Mouse (Mus musculus) forebrain, embryonic 16.5 days (tissue): ENCODE data around the gene Ccdc163. TPM values are rescaled to one million over a fixed set of nuclear protein-coding genes. Genes with fewer than 3 reads are reported as not detected.
A peak's percentile ranks its signal among the peaks of the same experiment; 100 is the strongest.

Source experiments
- ATAC-seq: fragments of 200-750 bp; cut with Nextera tagmentation; 2 replicates; pipeline ENCODE4 v1.8.0; 2017; ENCODE audit warnings: mild to moderate bottlenecking, moderate library complexity
- H3K27ac ChIP-seq: fragments of 300-500 bp; sonication (generic); 2 replicates; pipeline ENCODE4 v1.5.1; 2014; ENCODE audit warnings: low read length, control low read depth
- H3K27me3 ChIP-seq: fragments of 300-500 bp; sonication (generic); replicated peaks from 2 replicates; pipeline ENCODE4 v1.6.1; 2014; ENCODE audit warnings: low read length; ENCODE audit not compliant: control insufficient read depth, insufficient read depth
- H3K36me3 ChIP-seq: fragments of 300-500 bp; sonication (generic); 2 replicates; pipeline ENCODE4 v1.6.1; 2014; ENCODE audit not compliant: control insufficient read depth, insufficient read depth
- H3K4me1 ChIP-seq: fragments of 300-500 bp; sonication (generic); replicated peaks from 2 replicates; pipeline ENCODE4 v1.6.1; 2014; ENCODE audit warnings: low read length; ENCODE audit not compliant: control insufficient read depth, insufficient read depth
- H3K4me2 ChIP-seq: fragments of 300-500 bp; sonication (generic); 2 replicates; pipeline ENCODE4 v1.6.1; 2014; ENCODE audit warnings: mild to moderate bottlenecking, low read length, control low read depth
- H3K4me3 ChIP-seq: fragments of 300-500 bp; sonication (generic); replicated peaks from 2 replicates; pipeline ENCODE4 v1.5.1; 2014; ENCODE audit warnings: mild to moderate bottlenecking, low read length, control low read depth
- H3K9ac ChIP-seq: fragments of 300-500 bp; sonication (generic); replicated peaks from 2 replicates; pipeline ENCODE4 v1.6.1; 2014; ENCODE audit warnings: low read depth, low read length, control low read depth
- H3K9me3 ChIP-seq: fragments of 300-500 bp; sonication (generic); 2 replicates; pipeline ENCODE4 v1.6.1; 2016; ENCODE audit warnings: low read length; ENCODE audit not compliant: control insufficient read depth
- WGBS: fragments of 180-500 bp; shearing (Covaris S2); extraction: QIAGEN DNeasy Blood & Tissue Kit; methylation state at CpG from one replicate; pipeline ENCODE4 v1.1.7; 2014; 5-methylcytosine and 5-hydroxymethylcytosine counted together
- polyA plus RNA-seq: library from polyadenylated mRNA; unstranded; fragments of >200 nt; fragmentation: Nextera tagmentation; extraction: Ambion mirVana; gene quantifications from 2 replicates; pipeline ENCODE4 v1.2.1, GENCODE M21; 2015

The Ccdc163 gene
- polyA plus RNA-seq, 1 experiment from 2014 or later: 14.8 TPM

- no peaks in the 10 kb centered on the region for H3K36me3 ChIP-seq
- WGBS: 50% methylated on average over 2 of the region's 2 CpGs
Measured at GRCm38 (mm10) chr4:116781366-116781765, 73.1 kb downstream of the Ccdc163 start.

GRCm38 (mm10) chr4:116782171-116782570 is 73.9 kb downstream of the Ccdc163 start:
- Histone ChIP-seq H3K4me2 (no peak overlapping the region), H3K9ac (no peak overlapping the region), H3K9me3 (no peaks in the 10 kb centered on the region), H3K4me1 (no peaks in the 10 kb centered on the region), H3K4me3 (no peak overlapping the region), H3K27ac (no peak overlapping the region), H3K27me3 (no peaks in the 10 kb centered on the region), H3K36me3 (no peaks in the 10 kb centered on the region)
- no peak for ATAC-seq
- WGBS: 9% methylated on average over 8 of the region's 8 CpGs

More at GRCm38 (mm10) chr4:116781366-116781765, 73.1 kb downstream of the Ccdc163 start:
- H3K4me1 ChIP-seq: no peaks in the 10 kb centered on the region
- H3K27ac ChIP-seq: no peak overlapping the region
- H3K9me3 ChIP-seq: no peaks in the 10 kb centered on the region
- H3K27me3 ChIP-seq: no peaks in the 10 kb centered on the region
- no peak overlapping the region for H3K4me3 ChIP-seq
- no peak overlapping the region for H3K4me2 ChIP-seq
- no peak overlapping the region for H3K9ac ChIP-seq
- ATAC-seq: no peak

GRCm38 (mm10) chr4:116786587-116786986 is 78.3 kb downstream of the Ccdc163 start:
- H3K9ac ChIP-seq: no peak overlapping the region
- no peak for ATAC-seq
- no peak overlapping the region for H3K4me2 ChIP-seq
- H3K36me3 ChIP-seq: no peaks in the 10 kb centered on the region
- H3K27me3 ChIP-seq: no peaks in the 10 kb centered on the region
- H3K27ac ChIP-seq: no peak overlapping the region
- no peaks in the 10 kb centered on the region for H3K4me1 ChIP-seq
- WGBS: 93% methylated on average over 1 of the region's 1 CpGs
- H3K4me3 ChIP-seq: no peak overlapping the region
- no peaks in the 10 kb centered on the region for H3K9me3 ChIP-seq

GRCm38 (mm10) chr4:116787985-116788760 is 79.9 kb downstream of the Ccdc163 start:
- no peaks in the 10 kb centered on the region for H3K36me3 ChIP-seq

GRCm38 (mm10) chr4:116788956-116789355 is 80.6 kb downstream of the Ccdc163 start:
- peak; percentile 62; the same call in 1 of the 2 replicates for ATAC-seq
- WGBS: 6% methylated on average over 3 of the region's 3 CpGs
- Histone ChIP-seq H3K9ac (no peak overlapping the region), H3K9me3 (no peaks in the 10 kb centered on the region), H3K4me1 (no peaks in the 10 kb centered on the region), H3K27me3 (no peaks in the 10 kb centered on the region), H3K4me3 (no peak overlapping the region), H3K4me2 (no peak overlapping the region), H3K36me3 (no peaks in the 10 kb centered on the region), H3K27ac (no peak overlapping the region)

More at GRCm38 (mm10) chr4:116787985-116788760, 79.9 kb downstream of the Ccdc163 start:
- Histone ChIP-seq H3K9ac (no peak overlapping the region), H3K27me3 (no peaks in the 10 kb centered on the region), H3K9me3 (no peaks in the 10 kb centered on the region), H3K4me3 (no peak overlapping the region), H3K27ac (no peak overlapping the region), H3K4me1 (no peaks in the 10 kb centered on the region), H3K4me2 (no peak overlapping the region)
- 38% methylated on average over 7 of the region's 7 CpGs for WGBS
- ATAC-seq: no peak

GRCm38 (mm10) chr4:116792453-116792852 is 84.1 kb downstream of the Ccdc163 start:
- Histone ChIP-seq H3K9me3 (no peaks in the 10 kb centered on the region), H3K27ac (no peak overlapping the region), H3K4me1 (no peaks in the 10 kb centered on the region), H3K4me3 (no peak overlapping the region), H3K36me3 (no peaks in the 10 kb centered on the region), H3K27me3 (no peaks in the 10 kb centered on the region), H3K4me2 (no peak overlapping the region), H3K9ac (no peak overlapping the region)
- 91% methylated on average over 8 of the region's 8 CpGs for WGBS
- no peak for ATAC-seq

- H3K27ac ChIP-seq: no peak overlapping the region
- H3K36me3 ChIP-seq: no peaks in the 10 kb centered on the region
- H3K4me1 ChIP-seq: no peaks in the 10 kb centered on the region
- WGBS: 74% methylated on average over 2 of the region's 2 CpGs
- no peaks in the 10 kb centered on the region for H3K27me3 ChIP-seq
- H3K9ac ChIP-seq: no peak overlapping the region
- H3K9me3 ChIP-seq: no peaks in the 10 kb centered on the region
- no peak for ATAC-seq
- H3K4me2 ChIP-seq: no peak overlapping the region
- H3K4me3 ChIP-seq: no peak overlapping the region
Measured at GRCm38 (mm10) chr4:116794273-116794672, 86.0 kb downstream of the Ccdc163 start.

- Histone ChIP-seq H3K9me3 (no peaks in the 10 kb centered on the region), H3K36me3 (no peaks in the 10 kb centered on the region), H3K4me2 (no peak overlapping the region), H3K27ac (no peak overlapping the region), H3K27me3 (no peaks in the 10 kb centered on the region), H3K9ac (no peak overlapping the region), H3K4me3 (no peak overlapping the region), H3K4me1 (no peaks in the 10 kb centered on the region)
- WGBS: 59% methylated on average over 1 of the region's 1 CpGs
- no peak for ATAC-seq
Measured at GRCm38 (mm10) chr4:116796442-116797110, 88.3 kb downstream of the Ccdc163 start.

- no peak overlapping the region for H3K4me2 ChIP-seq
- ATAC-seq: no peak
- no peaks in the 10 kb centered on the region for H3K4me1 ChIP-seq
- no peak overlapping the region for H3K4me3 ChIP-seq
- H3K27me3 ChIP-seq: no peaks in the 10 kb centered on the region
- H3K9ac ChIP-seq: no peak overlapping the region
- 35% methylated on average over 5 of the region's 5 CpGs for WGBS
- H3K27ac ChIP-seq: no peak overlapping the region
- no peaks in the 10 kb centered on the region for H3K9me3 ChIP-seq
- H3K36me3 ChIP-seq: peaks cover 17% of the 10 kb centered on the region
Measured at GRCm38 (mm10) chr4:116799901-116800300, 91.6 kb downstream of the Ccdc163 start.
